Mouse (Mus musculus): ENCODE data around the gene Cacna2d1.

DNA sequence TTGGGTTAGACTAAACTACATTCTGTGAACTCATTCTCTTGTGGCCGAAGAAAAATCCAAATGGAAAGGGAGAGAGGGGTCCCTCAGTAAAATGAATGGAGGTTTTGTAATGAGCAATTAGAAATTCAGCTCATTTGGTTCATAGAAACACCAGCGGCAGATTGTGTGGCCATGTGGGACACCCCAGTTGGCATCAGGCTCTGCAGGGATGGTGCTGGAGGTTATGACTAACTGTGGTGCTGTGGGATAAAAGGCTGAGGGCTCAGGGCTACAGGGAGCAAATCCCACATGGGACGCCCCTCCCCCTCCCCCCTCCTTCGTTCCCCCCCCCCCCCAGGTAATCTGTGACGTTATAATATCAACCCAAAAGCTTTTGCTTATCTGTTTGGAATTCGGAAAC is 69.8 kb downstream of the Cacna2d1 start:
- TF ChIP-seq GATA1 (IDR thresholded peaks at IDR 0.05; ENCODE audit: borderline replicate concordance, low read length) (no peak), FLI1 (IDR thresholded peaks at IDR 0.05; ENCODE audit: low read length) (no peak)

Measured in megakaryocyte, embryonic 14.5 days (primary cell).